Mouse (Mus musculus) kidney, adult 18-20 months (tissue): ENCODE measurements at regions not wholly inside any gene's neighbourhood (a gene's known extent, or its start where the extent isn't known, plus 50 kb on each side); places are given as distances from the start of the nearest gene placed in this dataset.

ENCODE experiments used
- DNase-seq: peaks from one replicate; pipeline ENCODE4 v3.0.0; 2021

- DNase-seq, result no peak
These were observed 58.6 kb upstream of the Dbx2 start for GRCm38 (mm10) chr15:95714408-95714807.

- no peak for DNase-seq
These were observed 60.2 kb upstream of the Dbx2 start for GRCm38 (mm10) chr15:95715941-95716340.

GRCm38 (mm10) chr15:95723699-95724098 is 66.9 kb upstream of the Ano6 start:
- DNase-seq, result no peak

GRCm38 (mm10) chr15:95725866-95726265 is 64.8 kb upstream of the Ano6 start:
- peak; percentile 61 for DNase-seq

- DNase-seq, result no peak
These were observed 64.1 kb upstream of the Ano6 start for GRCm38 (mm10) chr15:95726516-95726915.

GRCm38 (mm10) chr15:95735746-95736145 is 54.9 kb upstream of the Ano6 start:
- no peak for DNase-seq
